Mouse (Mus musculus) embryonic facial prominence, embryonic 12.5 days (tissue): Measurements from ENCODE around the gene Plk3. TPM values are rescaled to one million over a fixed set of nuclear protein-coding genes. Genes with fewer than 3 reads are reported as not detected.

Experiments
- ATAC-seq: fragments of 200-750 bp; cut with Nextera tagmentation; 2 replicates; pipeline ENCODE4 v1.8.0; 2017; ENCODE audit not compliant: insufficient number of reproducible peaks, insufficient read depth, low FRiP score, low TSS enrichment
- H3K27ac ChIP-seq: fragments of 300-500 bp; sonication (generic); 2 replicates; pipeline ENCODE4 v1.5.1; 2016; ENCODE audit warnings: mild to moderate bottlenecking
- H3K27me3 ChIP-seq: fragments of 300-500 bp; sonication (generic); 2 replicates; pipeline ENCODE4 v1.6.1; 2016; ENCODE audit warnings: mild to moderate bottlenecking, moderate library complexity
- H3K36me3 ChIP-seq: fragments of 300-500 bp; sonication (generic); 2 replicates; pipeline ENCODE4 v1.6.1; 2016; ENCODE audit warnings: mild to moderate bottlenecking
- H3K4me1 ChIP-seq: fragments of 300-500 bp; sonication (generic); 2 replicates; pipeline ENCODE4 v1.6.1; 2016
- H3K4me2 ChIP-seq: fragments of 300-500 bp; sonication (generic); replicated peaks from 2 replicates; pipeline ENCODE4 v1.6.1; 2016; ENCODE audit warnings: mild to moderate bottlenecking, moderate library complexity
- H3K4me3 ChIP-seq: fragments of 300-500 bp; sonication (generic); 2 replicates; pipeline ENCODE4 v1.5.1; 2016; ENCODE audit warnings: mild to moderate bottlenecking
- H3K9ac ChIP-seq: fragments of 300-500 bp; sonication (generic); 2 replicates; pipeline ENCODE4 v1.6.1; 2016; ENCODE audit warnings: mild to moderate bottlenecking, moderate library complexity
- H3K9me3 ChIP-seq: fragments of 300-500 bp; sonication (generic); 2 replicates; pipeline ENCODE4 v1.6.1; 2016; ENCODE audit warnings: mild to moderate bottlenecking, moderate library complexity
- WGBS: fragments of 180-500 bp; shearing (Covaris S2); methylation state at CpG from one replicate; pipeline ENCODE4 v1.1.7; 2016; 5-methylcytosine and 5-hydroxymethylcytosine counted together
- polyA plus RNA-seq: library from polyadenylated mRNA; unstranded; fragments of >200 nt; fragmentation: Nextera tagmentation; extraction: Ambion mirVana; gene quantifications from 2 replicates; pipeline ENCODE4 v1.2.1, GENCODE M21; 2016

The Plk3 gene
- polyA plus RNA-seq, 1 experiment from 2014 or later = 5.0 TPM

DNA sequence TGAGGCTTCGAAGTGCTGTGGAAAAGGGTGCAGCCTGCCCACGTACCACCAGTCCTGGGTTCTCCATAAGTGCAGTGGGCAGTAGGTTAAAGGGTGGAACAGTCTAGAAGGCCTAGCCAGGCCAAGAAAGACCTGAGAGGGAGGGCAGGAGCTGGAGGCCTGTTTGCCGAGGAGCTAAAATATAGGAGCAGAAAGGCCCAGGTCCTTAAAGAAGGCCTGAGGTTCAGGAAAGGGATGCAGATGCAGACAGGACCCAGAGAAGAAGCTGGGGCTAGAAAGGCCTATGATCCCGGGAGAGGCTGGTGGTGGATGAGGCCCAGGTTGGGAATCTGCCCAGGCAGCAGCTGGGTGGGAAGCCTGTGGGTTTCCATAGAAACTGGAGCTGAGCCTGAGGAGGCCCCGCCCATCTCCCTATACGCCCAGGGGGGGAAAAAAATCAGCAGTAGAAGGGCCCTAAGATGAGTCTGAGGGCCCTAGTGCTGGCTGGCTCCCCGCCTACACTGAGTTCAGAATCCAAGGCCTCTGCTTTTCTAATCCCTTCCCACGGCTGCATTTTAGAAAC, 8.3 kb downstream of the Plk3 start, which contains the start of gene Btbd19:
Btbd19 (minus strand) TSS at position 378 of the 562 bp plus-strand sequence.
- H3K27me3 ChIP-seq = 0 out of 2 replicates have a peak, but pooled peaks cover under 1% of the 10 kb centered on the region
- H3K4me2 ChIP-seq = peak within 1 kb of the TSS; percentile 24; the same call in 1 of the 2 replicates
- peak within 1 kb of the TSS; percentile 82 for H3K27ac ChIP-seq
- no peaks in the 10 kb centered on the region for H3K9me3 ChIP-seq
- H3K9ac ChIP-seq = peak within 1 kb of the TSS; percentile 40
- peaks cover 22% of the 10 kb centered on the region for H3K4me1 ChIP-seq
- H3K36me3 ChIP-seq = peaks cover 6% of the 10 kb centered on the region; the same call in 1 of the 2 replicates
- WGBS = 34% methylated on average over 8 of the region's 8 CpGs
- H3K4me3 ChIP-seq = no peak within 1 kb of the TSS
- no peak for ATAC-seq

DNA sequence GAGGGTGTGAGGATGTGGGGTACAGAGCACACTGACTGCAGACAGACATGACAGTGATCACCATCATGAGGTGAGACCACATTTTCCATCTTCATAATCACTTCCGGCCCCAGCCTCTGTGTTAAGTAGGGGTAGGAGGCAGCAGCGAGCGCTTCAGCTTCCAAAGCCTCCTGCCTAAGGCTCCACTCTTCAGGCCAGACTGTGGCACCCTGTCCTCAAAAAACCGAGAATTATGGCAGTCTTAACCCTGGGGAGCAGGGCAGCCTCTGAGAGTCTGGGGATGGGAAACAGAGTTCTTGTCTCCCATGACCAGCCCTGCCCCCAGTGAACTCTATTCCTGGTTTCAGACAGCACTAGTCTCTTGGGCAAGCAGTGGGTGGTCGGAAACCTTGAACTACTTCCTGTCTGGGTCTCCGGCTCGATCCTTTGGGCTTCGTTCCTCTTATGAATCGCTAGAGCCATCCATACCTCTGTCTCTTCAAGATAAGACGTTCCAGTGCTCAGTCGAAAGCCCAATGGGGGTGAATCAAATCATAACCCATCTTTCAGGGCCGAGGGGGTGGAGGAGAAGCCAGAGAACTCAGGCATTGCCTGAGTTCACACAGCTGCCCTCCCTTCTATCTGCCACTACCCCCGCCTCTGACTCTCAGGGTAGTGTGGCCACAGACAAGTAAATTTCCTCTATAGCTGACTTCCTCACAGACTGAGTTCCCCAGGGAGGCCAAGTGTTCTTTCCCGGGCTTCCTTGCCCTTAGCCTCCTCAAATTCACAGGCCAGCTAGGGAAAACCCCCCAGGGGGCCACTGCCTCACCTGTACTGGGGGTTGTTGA, 9.0 kb downstream of the Plk3 start:
- WGBS = 62% methylated on average over 14 of the region's 14 CpGs
- H3K27ac ChIP-seq = peak overlapping the region; percentile 82

DNA sequence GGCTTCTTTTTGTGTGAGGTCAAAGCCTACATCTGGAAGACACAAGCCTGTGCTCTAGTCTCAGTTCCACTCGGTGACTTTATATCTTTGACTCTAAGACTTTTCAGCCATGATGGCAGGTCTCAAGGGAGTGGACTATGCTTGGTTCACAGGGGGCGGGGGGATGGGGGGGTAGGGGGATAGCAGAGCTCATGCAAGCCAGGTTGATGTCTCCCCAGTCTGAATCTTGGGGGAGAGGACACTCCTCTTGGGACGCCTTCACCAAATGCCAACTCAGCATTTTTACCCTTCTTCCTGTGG, 9.6 kb downstream of the Plk3 start:
- Histone ChIP-seq H3K36me3 (peaks cover 6% of the 10 kb centered on the region; the same call in 1 of the 2 replicates), H3K9me3 (no peaks in the 10 kb centered on the region), H3K27me3 (no peaks in the 10 kb centered on the region), H3K9ac (no peak overlapping the region), H3K4me1 (peaks cover 22% of the 10 kb centered on the region), H3K27ac (no peak overlapping the region), H3K4me2 (no peak overlapping the region), H3K4me3 (no peak overlapping the region)
- WGBS = 87% methylated on average over 3 of the region's 3 CpGs
- ATAC-seq = no peak

More for the DNA sequence above, 9.0 kb downstream of the Plk3 start:
- H3K4me3 ChIP-seq = no peak overlapping the region
- H3K27me3 ChIP-seq = no peaks in the 10 kb centered on the region
- ATAC-seq = no peak
- H3K9me3 ChIP-seq = no peaks in the 10 kb centered on the region
- H3K4me2 ChIP-seq = peak overlapping the region; percentile 24; the same call in 1 of the 2 replicates
- H3K4me1 ChIP-seq = peaks cover 22% of the 10 kb centered on the region
- H3K36me3 ChIP-seq = peaks cover 6% of the 10 kb centered on the region; the same call in 1 of the 2 replicates
- H3K9ac ChIP-seq = peak overlapping the region; percentile 40; the same call in 1 of the 2 replicates

DNA sequence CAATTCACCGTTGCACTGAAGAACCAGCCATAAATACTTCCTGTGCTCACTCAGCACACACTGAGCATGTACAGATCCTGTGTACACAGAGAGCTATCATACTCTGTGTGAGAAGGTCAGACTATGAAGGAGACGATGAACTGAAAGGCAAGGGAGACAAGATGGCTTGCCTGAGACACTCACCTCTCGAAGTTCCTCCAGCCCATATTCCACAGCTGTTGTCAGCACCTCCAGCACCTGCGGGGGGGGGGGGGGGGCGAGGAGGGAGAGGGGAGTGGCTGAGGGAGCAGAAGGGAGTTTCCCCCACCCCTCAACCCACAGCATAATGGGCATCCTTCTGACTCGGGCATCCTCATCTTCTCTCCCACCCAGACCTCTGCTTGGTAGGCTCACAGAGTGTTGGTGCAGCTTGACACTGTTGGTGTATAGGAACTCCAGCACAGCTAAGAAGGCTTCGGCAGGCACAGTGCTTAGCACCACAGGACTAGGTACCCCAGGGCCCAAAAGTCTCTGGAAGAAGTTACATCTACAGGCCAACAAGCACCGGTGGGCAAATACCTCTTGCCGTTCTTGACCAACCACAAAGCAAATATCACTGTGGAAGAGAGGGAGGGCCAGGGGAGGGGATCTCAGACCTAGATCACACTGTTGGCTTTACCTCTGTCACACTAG, 10.1 kb downstream of the Plk3 start:
- H3K27ac ChIP-seq = no peak overlapping the region
- no peak overlapping the region for H3K4me3 ChIP-seq
- H3K4me2 ChIP-seq = no peak overlapping the region
- WGBS = 80% methylated on average over 7 of the region's 9 CpGs
- ATAC-seq = no peak
- H3K27me3 ChIP-seq = no peaks in the 10 kb centered on the region
- H3K4me1 ChIP-seq = peaks cover 22% of the 10 kb centered on the region
- 0 out of 2 replicates have a peak, but pooled peaks cover under 1% of the 10 kb centered on the region for H3K36me3 ChIP-seq
- H3K9me3 ChIP-seq = no peaks in the 10 kb centered on the region
- H3K9ac ChIP-seq = no peak overlapping the region

DNA sequence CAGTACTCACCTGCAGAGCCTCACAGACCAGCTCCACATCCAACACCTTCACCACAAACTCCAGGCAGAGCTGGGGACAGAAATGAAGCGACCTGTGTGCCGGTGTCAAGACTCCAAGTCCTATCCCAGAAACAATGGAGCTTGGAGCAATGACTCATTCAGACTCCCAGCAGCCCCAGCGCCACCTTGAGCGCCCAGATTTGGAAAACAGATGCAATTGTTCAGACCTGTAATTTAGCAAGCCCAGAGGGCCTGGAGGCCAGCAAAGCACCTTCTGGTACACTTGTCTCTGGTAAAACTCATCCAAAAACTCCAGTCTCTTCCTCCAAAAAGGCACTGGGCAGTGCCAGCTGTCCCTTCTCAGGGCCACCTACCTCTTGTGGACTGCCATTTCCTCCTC, 11.6 kb downstream of the Plk3 start:
- Histone ChIP-seq H3K4me2 (no peak overlapping the region), H3K27me3 (no peaks in the 10 kb centered on the region), H3K9ac (no peak overlapping the region), H3K36me3 (no peaks in the 10 kb centered on the region), H3K27ac (no peak overlapping the region), H3K4me3 (no peak overlapping the region), H3K9me3 (no peaks in the 10 kb centered on the region), H3K4me1 (peaks cover 22% of the 10 kb centered on the region)
- 80% methylated on average over 4 of the region's 4 CpGs for WGBS
- ATAC-seq = no peak

DNA sequence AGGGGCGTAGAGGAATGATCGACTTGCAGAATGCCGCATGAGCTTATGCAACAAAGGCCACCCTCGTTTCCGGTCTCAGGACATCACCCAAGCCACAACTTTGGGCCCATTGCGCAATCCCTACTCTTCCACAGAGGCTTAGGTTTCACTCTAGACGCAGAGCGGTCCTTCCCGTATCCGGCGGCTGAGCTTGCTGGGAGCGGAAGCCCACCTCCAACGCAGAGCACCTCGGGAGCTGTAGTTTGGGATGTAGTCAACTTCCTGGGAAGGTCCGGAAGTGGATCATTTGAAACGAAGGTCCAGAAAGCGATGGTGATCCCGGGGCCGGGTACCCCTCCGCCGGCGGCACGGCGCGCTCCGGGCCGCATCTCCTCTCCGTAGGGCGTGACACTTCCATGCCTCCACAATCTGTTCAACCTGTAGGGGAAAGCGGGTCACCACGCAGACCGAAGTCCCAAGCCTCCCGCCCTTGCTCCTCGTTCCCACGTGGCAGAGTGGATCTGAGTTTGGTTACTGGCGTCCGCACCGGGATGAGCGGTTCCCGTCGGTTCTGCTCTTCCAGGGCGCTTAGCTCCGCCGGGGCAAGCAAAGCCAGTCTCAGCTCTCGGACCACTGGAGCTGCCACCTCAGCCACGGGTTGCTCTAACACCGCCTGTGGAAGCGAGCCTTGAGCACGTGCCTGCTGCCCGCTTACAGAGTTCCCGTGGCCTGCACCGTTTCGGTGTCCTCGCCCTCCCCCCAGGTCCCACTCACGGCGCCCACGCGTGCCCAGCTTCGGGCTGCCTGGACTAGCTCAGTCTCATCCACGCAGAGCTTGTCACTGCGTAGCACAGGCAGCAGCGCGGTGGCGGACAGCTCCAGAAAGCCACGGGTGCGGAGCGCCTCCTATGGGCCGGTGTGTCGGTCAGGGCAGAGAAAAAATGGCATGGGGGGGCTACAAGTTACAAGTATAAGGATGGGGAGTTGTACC, 13.0 kb downstream of the Plk3 start:
- H3K36me3 ChIP-seq = no peaks in the 10 kb centered on the region
- under 1% methylated on average over 69 of the region's 69 CpGs for WGBS
- H3K9me3 ChIP-seq = no peaks in the 10 kb centered on the region
- peaks cover 14% of the 10 kb centered on the region for H3K4me1 ChIP-seq
- H3K27ac ChIP-seq = peak overlapping the region; percentile 73
- peak; percentile 90 for ATAC-seq
- no peaks in the 10 kb centered on the region for H3K27me3 ChIP-seq
- H3K4me2 ChIP-seq = peak overlapping the region; percentile 99
- H3K9ac ChIP-seq = peak overlapping the region; percentile 59
- peak overlapping the region; percentile 61 for H3K4me3 ChIP-seq

DNA sequence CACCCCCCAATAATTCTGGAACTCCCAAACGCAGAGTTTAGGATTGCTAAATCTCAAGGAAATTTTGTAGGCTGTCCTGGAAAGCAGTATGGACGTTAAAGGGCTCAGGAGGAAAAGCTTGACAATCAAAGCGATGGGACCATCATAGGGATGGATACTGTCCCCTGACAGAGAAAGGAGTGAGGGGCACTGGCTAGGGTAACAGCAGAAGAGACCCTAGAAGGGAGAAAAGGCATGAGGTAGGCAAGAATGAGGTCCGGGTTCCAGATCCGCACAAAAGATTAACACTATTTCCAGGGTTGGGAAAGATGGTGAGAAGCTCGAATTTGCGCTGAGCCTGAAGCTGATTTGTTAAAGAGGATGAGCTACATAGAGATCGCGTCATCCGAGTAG, 13.7 kb downstream of the Plk3 start:
- peak overlapping the region; percentile 99 for H3K4me2 ChIP-seq
- H3K27me3 ChIP-seq = no peaks in the 10 kb centered on the region

DNA sequence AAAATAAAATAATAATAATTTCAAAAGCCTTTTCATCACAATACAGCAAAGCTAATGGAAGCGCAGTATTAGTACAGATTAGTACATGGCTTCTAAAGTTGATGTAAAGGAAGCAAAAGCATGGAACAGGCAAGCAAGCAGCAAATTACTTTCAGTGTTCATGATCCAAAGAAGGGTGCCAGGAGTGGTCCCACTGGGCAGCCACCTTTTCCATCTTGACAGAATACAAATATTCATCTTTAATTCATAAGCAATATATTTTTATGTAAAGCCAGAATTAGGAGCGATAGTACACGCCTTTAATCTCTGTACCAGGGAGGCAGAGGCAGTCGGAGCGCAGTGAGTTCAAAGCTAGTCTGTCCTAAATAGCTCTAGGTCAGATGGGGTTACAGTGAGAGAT, 14.1 kb downstream of the Plk3 start:
- Histone ChIP-seq H3K4me2 (peak overlapping the region; percentile 99), H3K4me3 (peak overlapping the region; percentile 61), H3K9ac (peak overlapping the region; percentile 51), H3K36me3 (peaks cover 4% of the 10 kb centered on the region), H3K4me1 (peaks cover 3% of the 10 kb centered on the region), H3K27me3 (no peaks in the 10 kb centered on the region), H3K27ac (peak overlapping the region; percentile 73), H3K9me3 (no peaks in the 10 kb centered on the region)
- 78% methylated on average over 5 of the region's 5 CpGs for WGBS
- ATAC-seq = no peak

More for the DNA sequence above, 13.7 kb downstream of the Plk3 start:
- peak overlapping the region; percentile 51 for H3K9ac ChIP-seq
- H3K4me3 ChIP-seq = peak overlapping the region; percentile 61
- WGBS = 7% methylated on average over 10 of the region's 10 CpGs
- ATAC-seq = no peak
- H3K4me1 ChIP-seq = peaks cover 7% of the 10 kb centered on the region
- no peaks in the 10 kb centered on the region for H3K36me3 ChIP-seq
- peak overlapping the region; percentile 73 for H3K27ac ChIP-seq
- H3K9me3 ChIP-seq = no peaks in the 10 kb centered on the region

DNA sequence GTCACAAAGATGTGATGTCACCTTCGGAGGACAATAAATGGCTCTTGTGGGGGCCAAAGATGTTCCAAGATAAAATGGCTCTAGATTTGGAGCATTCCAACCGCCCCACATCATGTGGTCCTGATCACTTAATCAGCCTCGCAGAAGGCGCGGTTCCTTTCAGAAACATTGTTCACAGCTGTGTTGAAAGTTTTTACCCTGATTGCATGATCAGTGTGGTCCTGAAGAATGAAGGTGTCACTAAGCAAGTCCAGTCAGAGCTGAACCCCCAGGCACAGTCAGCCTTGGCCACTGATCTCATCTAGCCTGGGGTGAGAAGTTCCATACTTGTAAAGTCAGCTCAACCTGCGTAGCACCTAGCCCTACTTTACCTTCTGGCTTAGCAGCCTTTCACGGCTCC, 15.8 kb downstream of the Plk3 start:
- H3K27me3 ChIP-seq = no peaks in the 10 kb centered on the region
- H3K4me1 ChIP-seq = no peaks in the 10 kb centered on the region
- peaks cover 16% of the 10 kb centered on the region for H3K36me3 ChIP-seq
- no peak overlapping the region for H3K27ac ChIP-seq
- no peak overlapping the region for H3K4me2 ChIP-seq
- H3K4me3 ChIP-seq = no peak overlapping the region
- H3K9me3 ChIP-seq = no peaks in the 10 kb centered on the region
- H3K9ac ChIP-seq = no peak overlapping the region
- ATAC-seq = no peak
- WGBS = 93% methylated on average over 7 of the region's 7 CpGs

DNA sequence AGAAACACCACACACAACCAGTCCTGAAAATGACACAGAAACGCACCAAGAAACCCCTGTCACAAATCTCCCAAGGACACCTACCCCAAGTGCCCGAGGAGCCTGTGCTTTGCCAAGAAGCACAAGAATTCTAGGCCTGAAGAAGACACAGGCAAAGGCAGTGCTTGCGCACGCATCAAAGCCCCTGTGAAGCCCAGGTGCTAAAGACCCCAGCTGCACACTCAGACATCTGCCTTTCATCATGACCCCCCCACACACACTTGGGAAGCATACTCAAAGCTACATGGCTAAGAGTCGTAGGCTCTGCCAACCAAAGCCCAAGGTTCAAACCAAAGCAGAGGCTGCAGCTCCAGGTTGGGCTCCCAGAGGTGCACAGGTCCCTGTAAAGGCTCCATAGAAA, 18.2 kb downstream of the Plk3 start:
- 81% methylated on average over 5 of the region's 5 CpGs for WGBS

DNA sequence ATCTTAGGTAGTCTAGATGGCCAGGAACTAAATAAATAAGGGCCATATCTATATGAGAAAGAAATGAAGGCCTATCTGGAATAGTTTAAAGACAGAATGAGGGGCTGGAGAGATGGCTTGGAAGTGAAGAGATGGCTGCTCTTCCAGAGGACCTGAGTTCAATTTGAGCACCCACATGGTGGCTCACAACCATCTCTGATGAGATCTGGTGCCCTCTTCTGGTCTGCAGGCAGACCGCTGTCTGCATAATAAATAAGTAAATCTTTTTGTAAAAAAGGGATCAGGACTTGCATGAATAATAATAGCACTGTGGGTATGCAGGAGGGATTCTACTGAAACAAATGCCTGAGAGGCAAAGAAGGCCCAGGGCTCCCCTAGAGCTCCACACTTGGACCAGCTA, 20.5 kb downstream of the Plk3 start:
- ATAC-seq = no peak
- Histone ChIP-seq H3K4me2 (no peak overlapping the region), H3K4me3 (no peak overlapping the region), H3K4me1 (no peaks in the 10 kb centered on the region), H3K27ac (no peak overlapping the region), H3K27me3 (no peaks in the 10 kb centered on the region), H3K36me3 (peaks cover 51% of the 10 kb centered on the region), H3K9ac (no peak overlapping the region), H3K9me3 (no peaks in the 10 kb centered on the region)
- 64% methylated on average over 1 of the region's 1 CpGs for WGBS

More for the DNA sequence above, 18.2 kb downstream of the Plk3 start:
- Histone ChIP-seq H3K4me1 (no peaks in the 10 kb centered on the region), H3K36me3 (peaks cover 28% of the 10 kb centered on the region), H3K27me3 (no peaks in the 10 kb centered on the region), H3K27ac (no peak overlapping the region), H3K4me3 (no peak overlapping the region), H3K9ac (no peak overlapping the region), H3K9me3 (no peaks in the 10 kb centered on the region), H3K4me2 (no peak overlapping the region)
- ATAC-seq = no peak
